Mouse (Mus musculus): Measurements from ENCODE around the gene Dnase1. TPM values are rescaled to one million over a fixed set of nuclear protein-coding genes. Genes with fewer than 3 reads are reported as not detected.
"Not testable (repeated sequence)": the region's sequence is repeated elsewhere in the genome, so short reads cannot be mapped to it uniquely, and the experiment has no call there.

The Dnase1 gene
- polyA plus RNA-seq, 1 experiment, result 0.89 TPM

- no peak overlapping the region for H3ac ChIP-seq (ENCODE audit: control insufficient read depth, insufficient read length)
- no peaks in the 10 kb centered on the region for H3K27me3 ChIP-seq (ENCODE audit: control insufficient read depth, insufficient read depth, insufficient read length)
- H3K79me2 ChIP-seq (ENCODE audit: control insufficient read depth, insufficient read depth), result peaks cover 57% of the 10 kb centered on the region
- H3K4me2 ChIP-seq (ENCODE audit: low read depth), result no peak overlapping the region
- TF ChIP-seq TCF3 (IDR thresholded peaks at IDR 0.05; ENCODE audit: insufficient read length, low read depth), result no peak
- no peak for TF ChIP-seq E2F4 (IDR thresholded peaks at IDR 0.05; ENCODE audit: insufficient read depth)
- TF ChIP-seq USF1 (IDR thresholded peaks at IDR 0.05; ENCODE audit: low read depth), result no peak
- TF ChIP-seq CEBPB (IDR thresholded peaks at IDR 0.05; ENCODE audit: insufficient read depth, poor library complexity, severe bottlenecking), result no peak
- no peak for TF ChIP-seq MYOG (IDR thresholded peaks at IDR 0.05; ENCODE audit: control insufficient read depth in 1 of 3, insufficient read depth in 1 of 3, insufficient read length in 2 of 3, low read depth in 2 of 3)
- TF ChIP-seq TCF12 (IDR thresholded peaks at IDR 0.05; ENCODE audit: insufficient read depth, poor library complexity, severe bottlenecking), result no peak
- no peak for TF ChIP-seq SRF (IDR thresholded peaks at IDR 0.05; ENCODE audit: control insufficient read depth, insufficient read length, low read depth)
- no peak for TF ChIP-seq MAX (IDR thresholded peaks at IDR 0.05; ENCODE audit: low read depth)
- no peak for TF ChIP-seq MYOD1 (IDR thresholded peaks at IDR 0.05; ENCODE audit: control insufficient read depth in 1 of 3, insufficient read length in 2 of 3, low read depth in 2 of 3)
- TF ChIP-seq REST (IDR thresholded peaks at IDR 0.05; ENCODE audit: insufficient read depth, insufficient read length), result no peak
- TF ChIP-seq POLR2AphosphoS2 (IDR thresholded peaks at IDR 0.05; ENCODE audit: insufficient read length, low read depth), result no peak
- no peak for TF ChIP-seq POLR2A (IDR thresholded peaks at IDR 0.05; ENCODE audit: insufficient read length, low read depth)
- no peak overlapping the region for H3K4me3 ChIP-seq
- no peaks in the 10 kb centered on the region for H3K36me3 ChIP-seq (ENCODE audit: control insufficient read depth, insufficient read depth)
These were observed 37.6 kb downstream of the Dnase1 start for GRCm38 (mm10) chr16:4074297-4074696.

GRCm38 (mm10) chr16:4074836-4075235 lies 38.1 kb downstream of the Dnase1 start:
- no peak for TF ChIP-seq POLR2A (IDR thresholded peaks at IDR 0.05; ENCODE audit: insufficient read length, low read depth)
- H3K27me3 ChIP-seq (ENCODE audit: control insufficient read depth, insufficient read depth, insufficient read length), result no peaks in the 10 kb centered on the region
- H3K4me2 ChIP-seq (ENCODE audit: low read depth), result no peak overlapping the region
- H3K4me3 ChIP-seq, result no peak overlapping the region
- no peaks in the 10 kb centered on the region for H3K36me3 ChIP-seq (ENCODE audit: control insufficient read depth, insufficient read depth)
- H3ac ChIP-seq (ENCODE audit: control insufficient read depth, insufficient read length), result no peak overlapping the region
- peaks cover 56% of the 10 kb centered on the region for H3K79me2 ChIP-seq (ENCODE audit: control insufficient read depth, insufficient read depth)

- Histone ChIP-seq H3K4me2 (ENCODE audit: low read depth) (peak within 1 kb of the TSS; percentile 82), H3K4me3 (peak within 1 kb of the TSS; percentile 86), H3K79me2 (ENCODE audit: control insufficient read depth, insufficient read depth) (peaks cover 49% of the 10 kb centered on the region), H3ac (ENCODE audit: control insufficient read depth, insufficient read length) (peak within 1 kb of the TSS; percentile 98), H3K36me3 (ENCODE audit: control insufficient read depth, insufficient read depth) (no peaks in the 10 kb centered on the region), H3K27me3 (ENCODE audit: control insufficient read depth, insufficient read depth, insufficient read length) (no peaks in the 10 kb centered on the region)
- TF ChIP-seq TCF3 (IDR thresholded peaks at IDR 0.05; ENCODE audit: insufficient read length, low read depth) (no peak), MYOG (IDR thresholded peaks at IDR 0.05; ENCODE audit: control insufficient read depth in 1 of 3, insufficient read depth in 1 of 3, insufficient read length in 2 of 3, low read depth in 2 of 3) (peak in 2 of 3 experiments; percentile 11 to 40), E2F4 (IDR thresholded peaks at IDR 0.05; ENCODE audit: insufficient read depth) (no peak), REST (IDR thresholded peaks at IDR 0.05; ENCODE audit: insufficient read depth, insufficient read length) (peak; percentile 0), POLR2AphosphoS2 (IDR thresholded peaks at IDR 0.05; ENCODE audit: insufficient read length, low read depth) (peak; percentile 94), TCF12 (IDR thresholded peaks at IDR 0.05; ENCODE audit: insufficient read depth, poor library complexity, severe bottlenecking) (no peak), MAX (IDR thresholded peaks at IDR 0.05; ENCODE audit: low read depth) (peak; percentile 76), CEBPB (IDR thresholded peaks at IDR 0.05; ENCODE audit: insufficient read depth, poor library complexity, severe bottlenecking) (no peak), SRF (IDR thresholded peaks at IDR 0.05; ENCODE audit: control insufficient read depth, insufficient read length, low read depth) (peak; percentile 93), USF1 (IDR thresholded peaks at IDR 0.05; ENCODE audit: low read depth) (no peak), POLR2A (IDR thresholded peaks at IDR 0.05; ENCODE audit: insufficient read length, low read depth) (peak; percentile 97), MYOD1 (IDR thresholded peaks at IDR 0.05; ENCODE audit: control insufficient read depth in 1 of 3, insufficient read length in 2 of 3, low read depth in 2 of 3) (peak in 1 of 3 experiments; percentile 37)
These were observed 40.8 kb downstream of the Dnase1 start, which contains the start of gene Trap1 for GRCm38 (mm10) chr16:4077384-4078061. Gene Trap1 (minus strand): TSS chr16:4077827.

GRCm38 (mm10) chr16:4078302-4078701 lies 41.6 kb downstream of the Dnase1 start:
- peak overlapping the region; percentile 86 for H3K4me3 ChIP-seq
- peak overlapping the region; percentile 81 for H3K4me2 ChIP-seq (ENCODE audit: low read depth)
- H3K27me3 ChIP-seq (ENCODE audit: control insufficient read depth, insufficient read depth, insufficient read length), result not testable (repeated sequence)

GRCm38 (mm10) chr16:4079656-4080055 lies 42.9 kb downstream of the Dnase1 start:
- no peaks in the 10 kb centered on the region for H3K27me3 ChIP-seq (ENCODE audit: control insufficient read depth, insufficient read depth, insufficient read length)
- no peak overlapping the region for H3ac ChIP-seq (ENCODE audit: control insufficient read depth, insufficient read length)
- no peaks in the 10 kb centered on the region for H3K36me3 ChIP-seq (ENCODE audit: control insufficient read depth, insufficient read depth)
- no peak overlapping the region for H3K4me3 ChIP-seq
- no peak for TF ChIP-seq MYOD1 (IDR thresholded peaks at IDR 0.05; ENCODE audit: control insufficient read depth in 1 of 3, insufficient read length in 2 of 3, low read depth in 2 of 3)
- no peak for TF ChIP-seq TCF3 (IDR thresholded peaks at IDR 0.05; ENCODE audit: insufficient read length, low read depth)
- no peak for TF ChIP-seq TCF12 (IDR thresholded peaks at IDR 0.05; ENCODE audit: insufficient read depth, poor library complexity, severe bottlenecking)
- TF ChIP-seq MYOG (IDR thresholded peaks at IDR 0.05; ENCODE audit: control insufficient read depth in 1 of 3, insufficient read depth in 1 of 3, insufficient read length in 2 of 3, low read depth in 2 of 3), result no peak
- no peak for TF ChIP-seq E2F4 (IDR thresholded peaks at IDR 0.05; ENCODE audit: insufficient read depth)
- no peak for TF ChIP-seq MAX (IDR thresholded peaks at IDR 0.05; ENCODE audit: low read depth)
- no peak for TF ChIP-seq POLR2A (IDR thresholded peaks at IDR 0.05; ENCODE audit: insufficient read length, low read depth)
- no peak for TF ChIP-seq CEBPB (IDR thresholded peaks at IDR 0.05; ENCODE audit: insufficient read depth, poor library complexity, severe bottlenecking)
- no peak for TF ChIP-seq SRF (IDR thresholded peaks at IDR 0.05; ENCODE audit: control insufficient read depth, insufficient read length, low read depth)
- TF ChIP-seq USF1 (IDR thresholded peaks at IDR 0.05; ENCODE audit: low read depth), result no peak
- TF ChIP-seq REST (IDR thresholded peaks at IDR 0.05; ENCODE audit: insufficient read depth, insufficient read length), result no peak
- no peak for TF ChIP-seq POLR2AphosphoS2 (IDR thresholded peaks at IDR 0.05; ENCODE audit: insufficient read length, low read depth)
- no peak overlapping the region for H3K4me2 ChIP-seq (ENCODE audit: low read depth)
- H3K79me2 ChIP-seq (ENCODE audit: control insufficient read depth, insufficient read depth), result peaks cover 28% of the 10 kb centered on the region

More at GRCm38 (mm10) chr16:4078302-4078701, 41.6 kb downstream of the Dnase1 start:
- Histone ChIP-seq H3K79me2 (ENCODE audit: control insufficient read depth, insufficient read depth) (peaks cover 41% of the 10 kb centered on the region), H3ac (ENCODE audit: control insufficient read depth, insufficient read length) (peak overlapping the region; percentile 98)
- not testable (repeated sequence) for H3K36me3 ChIP-seq (ENCODE audit: control insufficient read depth, insufficient read depth)

GRCm38 (mm10) chr16:4080419-4080818 lies 43.7 kb downstream of the Dnase1 start:
- H3K36me3 ChIP-seq (ENCODE audit: control insufficient read depth, insufficient read depth); H3K27me3 ChIP-seq (ENCODE audit: control insufficient read depth, insufficient read depth, insufficient read length); H3ac ChIP-seq (ENCODE audit: control insufficient read depth, insufficient read length); H3K4me2 ChIP-seq (ENCODE audit: low read depth); H3K4me3 ChIP-seq: not testable (repeated sequence)
- peaks cover 21% of the 10 kb centered on the region for H3K79me2 ChIP-seq (ENCODE audit: control insufficient read depth, insufficient read depth)
